Mouse (Mus musculus) testis, adult 2 months (tissue): Measurements from ENCODE around the gene Dtnb. TPM values are rescaled to one million over a fixed set of nuclear protein-coding genes. Genes with fewer than 3 reads are reported as not detected.
A peak's percentile ranks its signal among the peaks of the same experiment; 100 is the strongest.

Source experiments
- H3K27ac ChIP-seq: fragments of 200-500 bp; 2 replicates; pipeline ENCODE4 v1.5.1; 2012; ENCODE audit warnings: low read depth, low read length; ENCODE audit not compliant: control insufficient read depth, insufficient read depth
- H3K27me3 ChIP-seq: fragments of 200-500 bp; 2 replicates; pipeline ENCODE4 v1.6.1; 2012; ENCODE audit warnings: mild to moderate bottlenecking, low read length, moderate library complexity; ENCODE audit not compliant: control insufficient read depth, insufficient read depth
- H3K36me3 ChIP-seq: fragments of 200-500 bp; 2 replicates; pipeline ENCODE4 v1.6.1; 2012; ENCODE audit warnings: mild to moderate bottlenecking, low read length; ENCODE audit not compliant: control insufficient read depth, insufficient read depth
- H3K4me1 ChIP-seq: fragments of 200-500 bp; 2 replicates; pipeline ENCODE4 v1.6.1; 2012; ENCODE audit warnings: low read length; ENCODE audit not compliant: control insufficient read depth, insufficient read depth
- H3K4me3 ChIP-seq: fragments of 200-500 bp; 2 replicates; pipeline ENCODE4 v1.5.1; 2012; ENCODE audit warnings: low read depth, mild to moderate bottlenecking, low read length, moderate library complexity, mixed read lengths; ENCODE audit not compliant: control insufficient read depth
- CTCF ChIP-seq: fragments of 200-500 bp; IDR thresholded peaks from 2 replicates; pipeline ENCODE4 v1.5.1; 2012; ENCODE audit warnings: low read depth, mild to moderate bottlenecking, inconsistent platforms, low read length, moderate library complexity; ENCODE audit not compliant: control insufficient read depth, insufficient read depth, insufficient replicate concordance
- POLR2A ChIP-seq: fragments of 200-500 bp; IDR thresholded peaks from 2 replicates; pipeline ENCODE4 v1.6.1; 2012; ENCODE audit warnings: low read depth, mild to moderate bottlenecking, inconsistent platforms, low read length, moderate library complexity; ENCODE audit not compliant: control insufficient read depth
- polyA plus RNA-seq: library from polyadenylated mRNA; depleted of rRNA; stranded (reverse); fragments of >200 nt; gene quantifications from 2 replicates; pipeline ENCODE4 v1.2.3, GENCODE M21; 2012

Gene Dtnb
- polyA plus RNA-seq, 1 experiment = 146 TPM

DNA sequence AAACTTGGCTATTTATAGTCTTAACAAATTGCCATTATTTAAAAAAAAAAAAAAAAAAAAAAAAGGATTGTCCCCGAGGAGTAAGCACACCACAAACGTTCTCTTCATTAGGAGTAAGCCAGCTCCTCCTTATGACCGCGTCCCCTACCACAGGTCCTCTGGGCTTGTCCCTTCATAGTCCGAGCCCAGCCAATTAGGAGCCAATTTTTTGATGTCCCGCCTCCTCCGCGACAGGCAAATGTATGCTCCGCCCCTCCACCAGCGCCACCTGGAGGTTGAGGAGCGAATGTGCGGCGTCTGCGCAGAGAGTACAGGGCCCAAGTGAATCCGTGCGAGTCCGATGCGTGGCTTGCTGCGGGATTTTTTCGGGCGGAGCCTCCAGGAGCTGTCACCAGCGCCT, 219.6 kb downstream of the Dtnb start:
- TF ChIP-seq POLR2A = no peak
- TF ChIP-seq CTCF = peak; percentile 92
- Histone ChIP-seq H3K36me3 (no peaks in the 10 kb centered on the region), H3K4me1 (peaks cover 9% of the 10 kb centered on the region), H3K27me3 (no peaks in the 10 kb centered on the region), H3K4me3 (peak overlapping the region; percentile 23), H3K27ac (no peak overlapping the region)

DNA sequence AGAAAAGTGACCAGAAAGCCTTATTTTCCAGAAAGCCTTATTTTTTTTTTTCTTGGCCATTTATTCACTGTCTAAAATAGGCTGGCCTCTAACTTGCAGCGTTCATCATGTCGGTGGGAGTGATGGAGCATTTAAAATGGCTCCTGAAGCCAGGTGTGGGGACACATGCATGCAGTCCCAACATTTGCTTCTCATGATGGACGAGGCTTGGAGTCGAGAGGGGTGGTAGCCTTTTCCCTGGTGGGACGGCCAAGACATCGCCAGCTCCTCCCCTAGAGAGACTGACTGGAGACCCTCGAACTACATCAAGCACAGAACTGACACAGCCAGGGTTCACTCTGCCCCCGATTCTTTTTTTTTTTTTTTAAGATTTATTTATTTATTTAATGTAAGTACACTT, 220.1 kb downstream of the Dtnb start:
- H3K36me3 ChIP-seq = no peaks in the 10 kb centered on the region
- TF ChIP-seq POLR2A (no peak), CTCF (no peak)
- peaks cover 9% of the 10 kb centered on the region for H3K4me1 ChIP-seq
- H3K4me3 ChIP-seq = peak overlapping the region; percentile 28
- H3K27me3 ChIP-seq = no peaks in the 10 kb centered on the region
- H3K27ac ChIP-seq = no peak overlapping the region

DNA sequence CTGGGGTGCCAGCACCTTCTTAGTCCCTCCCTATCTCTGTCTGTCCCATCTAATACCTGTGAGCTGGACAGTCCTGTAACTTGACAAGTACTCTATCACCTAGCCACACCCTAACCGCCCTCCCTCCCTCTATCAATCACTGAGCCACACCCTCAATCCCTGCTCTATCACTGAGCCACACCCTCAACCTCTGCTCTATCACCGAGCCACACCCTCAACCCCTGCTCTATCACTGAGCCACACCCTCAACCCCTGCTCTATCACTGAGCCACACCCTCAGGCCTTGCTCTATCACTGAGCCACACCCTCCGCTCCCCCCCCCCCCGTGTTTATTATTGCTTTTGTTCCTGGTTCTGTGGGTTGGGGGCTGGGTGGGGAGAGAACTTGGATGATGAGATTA, 223.4 kb downstream of the Dtnb start:
- no peaks in the 10 kb centered on the region for H3K27me3 ChIP-seq

DNA sequence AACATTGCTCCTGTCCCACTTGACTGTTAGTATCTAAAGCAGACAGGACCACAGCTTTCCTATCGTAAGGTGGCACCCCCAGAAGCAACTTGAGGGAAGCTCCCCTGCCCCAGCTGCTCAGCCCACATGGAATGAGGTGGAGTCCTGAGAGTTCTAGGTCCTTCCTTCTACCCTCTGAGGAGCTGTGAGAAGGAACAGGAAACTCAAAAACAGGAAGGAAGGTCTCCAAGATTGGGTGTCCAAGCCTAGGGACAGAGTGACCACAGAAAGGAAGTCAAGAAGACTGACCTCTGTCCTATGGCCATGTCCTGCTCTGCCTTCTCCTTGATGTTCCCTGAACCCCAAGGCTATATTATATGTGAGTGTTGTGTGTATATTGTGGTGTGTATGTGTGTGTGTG, 227.4 kb downstream of the Dtnb start:
- Histone ChIP-seq H3K27ac (no peak overlapping the region), H3K27me3 (no peaks in the 10 kb centered on the region), H3K36me3 (no peaks in the 10 kb centered on the region), H3K4me3 (no peak overlapping the region), H3K4me1 (peaks cover 4% of the 10 kb centered on the region; the same call in 1 of the 2 replicates)
- TF ChIP-seq CTCF = no peak
- TF ChIP-seq POLR2A = no peak

More for the DNA sequence above, 223.4 kb downstream of the Dtnb start:
- Histone ChIP-seq H3K4me3 (no peak overlapping the region), H3K36me3 (no peaks in the 10 kb centered on the region), H3K27ac (no peak overlapping the region), H3K4me1 (peaks cover 9% of the 10 kb centered on the region)
- TF ChIP-seq CTCF (no peak), POLR2A (no peak)

DNA sequence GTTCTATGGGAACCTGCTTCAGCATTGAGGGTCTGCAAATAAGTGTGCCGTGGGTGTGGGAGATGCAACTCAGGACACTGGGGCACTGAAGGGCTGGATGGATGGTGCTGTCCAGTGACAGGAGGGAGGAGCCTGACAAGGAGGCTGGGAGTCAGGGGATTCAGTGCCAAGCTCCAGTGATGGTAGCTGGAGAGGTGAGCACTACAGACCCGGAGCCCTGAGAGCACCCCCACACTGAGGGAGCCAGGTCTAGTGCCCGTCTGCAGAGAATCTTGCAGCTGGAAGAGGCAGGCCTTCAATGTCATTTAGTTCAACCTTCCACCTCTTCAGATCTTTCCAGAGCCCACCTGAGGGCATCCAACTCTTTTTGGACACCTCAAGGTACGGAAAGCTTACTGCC, 233.7 kb downstream of the Dtnb start, which contains the start of gene Dnmt3a:
Gene Dnmt3a (plus strand): TSS at position 156 of the 400 bp plus-strand sequence.
- TF ChIP-seq POLR2A (no peak), CTCF (no peak)
- Histone ChIP-seq H3K27ac (no peak within 1 kb of the TSS), H3K4me1 (peaks cover 16% of the 10 kb centered on the region), H3K36me3 (no peaks in the 10 kb centered on the region), H3K4me3 (peak within 1 kb of the TSS; percentile 84), H3K27me3 (no peaks in the 10 kb centered on the region; the same call in 1 of the 2 replicates)

DNA sequence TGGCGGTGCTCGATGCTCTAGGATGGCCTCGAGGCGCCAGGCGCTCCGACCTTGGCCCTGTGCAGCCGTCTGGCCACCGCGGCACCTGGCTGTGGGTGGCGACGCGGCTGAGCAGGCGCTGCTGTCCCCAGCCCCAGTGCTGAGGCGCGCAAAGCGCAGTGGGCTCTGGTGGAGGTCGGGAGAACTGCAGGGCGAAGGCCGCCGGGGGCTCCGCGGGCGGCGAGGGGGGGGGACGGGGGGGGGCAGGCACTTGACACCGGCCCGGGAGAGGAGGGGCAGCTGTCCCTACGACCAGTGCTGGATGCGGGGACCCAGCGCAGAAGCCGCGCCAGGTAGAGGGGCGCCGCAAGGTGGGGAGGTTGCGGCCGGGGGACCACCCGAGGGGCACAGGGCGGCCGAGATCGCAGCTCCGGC, 234.1 kb downstream of the Dtnb start:
- Histone ChIP-seq H3K4me1 (peaks cover 16% of the 10 kb centered on the region), H3K36me3 (no peaks in the 10 kb centered on the region), H3K4me3 (peak overlapping the region; percentile 84), H3K27ac (no peak overlapping the region), H3K27me3 (no peaks in the 10 kb centered on the region; the same call in 1 of the 2 replicates)
- TF ChIP-seq CTCF (peak; percentile 47; the same call in 1 of the 2 replicates), POLR2A (no peak)

DNA sequence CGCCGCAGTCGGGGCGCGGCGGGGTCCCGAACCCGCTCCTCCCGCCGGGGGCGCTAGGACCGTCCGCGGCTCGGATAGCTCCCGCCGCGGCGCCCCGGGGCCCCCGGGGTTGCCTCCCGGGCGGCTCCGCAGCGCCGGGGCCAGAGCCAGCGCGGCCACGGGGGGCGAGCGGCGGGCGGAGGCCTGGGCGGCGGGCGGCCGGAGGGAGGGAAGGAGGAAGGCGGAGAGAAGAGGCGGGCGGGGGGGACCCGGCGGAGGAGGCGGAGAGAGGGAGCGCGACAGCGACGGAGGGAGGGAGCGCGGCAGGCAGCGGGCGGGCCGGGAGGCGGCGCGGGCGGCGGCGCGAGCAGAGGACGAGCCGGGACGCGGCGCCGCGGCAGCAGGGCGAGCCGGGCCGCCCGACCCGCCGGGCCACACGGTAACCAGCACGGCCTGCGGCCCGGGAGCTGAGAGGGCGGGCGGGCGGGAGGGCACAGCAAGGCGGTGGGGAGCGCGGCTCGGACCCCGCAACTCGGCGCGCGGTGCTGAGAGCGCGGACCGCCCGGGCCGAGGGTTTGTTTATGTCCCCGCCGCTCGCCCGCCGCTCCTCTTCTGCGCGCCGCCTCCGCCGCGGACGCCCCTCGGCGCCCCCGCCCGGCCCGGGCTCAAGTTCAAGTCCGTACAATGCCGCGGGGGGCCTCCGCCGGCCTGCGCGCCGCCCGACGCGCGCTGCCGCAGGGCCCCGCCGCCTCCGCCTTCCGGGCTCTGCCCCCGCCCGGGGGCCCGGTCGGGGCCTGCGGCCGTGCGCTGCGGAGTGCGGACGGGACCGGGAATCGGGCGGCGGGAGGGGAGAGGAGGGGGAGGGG, 234.7 kb downstream of the Dtnb start:
- Histone ChIP-seq H3K36me3 (no peaks in the 10 kb centered on the region), H3K4me3 (peak overlapping the region; percentile 84), H3K27ac (no peak overlapping the region), H3K27me3 (no peaks in the 10 kb centered on the region; the same call in 1 of the 2 replicates), H3K4me1 (peaks cover 18% of the 10 kb centered on the region)
- no peak for TF ChIP-seq POLR2A
- no peak for TF ChIP-seq CTCF
